Mouse (Mus musculus) kidney, adult 11 months (tissue): ENCODE measurements around the gene Pde4d.
A peak's percentile ranks its signal among the peaks of the same experiment; 100 is the strongest.

Source experiments
- DNase-seq: peaks from one replicate; pipeline ENCODE4 v3.0.0; 2022

Pde4d gene

DNA sequence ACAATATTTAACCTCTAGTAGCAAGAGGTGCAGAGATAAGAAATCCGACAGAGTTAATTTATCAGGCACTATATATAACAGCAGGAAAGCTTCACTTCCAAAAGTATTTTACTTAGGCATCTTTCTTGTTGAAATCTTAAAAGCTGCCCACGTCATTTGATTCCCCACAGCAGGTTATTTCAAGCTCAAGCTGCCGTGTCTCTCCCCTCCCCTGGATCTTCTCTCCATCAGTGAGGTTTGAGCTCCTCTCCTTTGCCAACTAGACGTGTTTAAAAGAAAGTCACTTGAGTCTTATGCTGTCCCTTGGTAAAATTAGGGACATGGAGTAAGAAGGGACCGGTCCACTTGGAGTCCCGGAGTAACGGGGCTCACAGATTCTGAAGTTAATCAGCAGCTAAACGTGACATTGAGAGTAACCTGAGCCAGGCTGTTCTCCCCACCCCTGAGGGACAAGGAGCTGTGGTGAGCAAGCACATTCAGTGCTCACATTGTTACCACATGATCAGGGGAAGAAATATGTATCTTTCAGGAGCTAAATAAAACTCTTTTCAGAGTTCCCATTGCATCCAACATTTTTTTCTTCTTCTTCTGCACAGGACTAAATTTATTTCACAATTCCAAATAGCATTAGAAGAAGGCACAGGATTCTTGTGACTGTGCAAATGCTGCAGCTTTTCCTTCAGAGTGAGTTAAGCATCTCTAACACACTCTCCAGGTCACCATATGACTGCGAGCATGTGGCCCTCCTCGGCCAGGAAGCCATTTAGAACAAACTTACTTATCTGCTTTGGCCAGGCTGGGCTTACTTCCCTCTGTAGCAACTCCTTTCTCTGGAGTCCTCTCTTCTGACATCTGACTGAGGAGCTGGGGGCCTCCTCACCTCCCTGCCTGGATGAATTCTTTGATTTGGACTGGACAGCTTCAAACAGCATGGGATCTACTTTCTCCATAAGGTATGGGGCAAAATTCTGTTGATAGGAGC, at the start of gene Pde4d:
Pde4d (plus strand) TSS at position 833 of the 982 bp plus-strand sequence.
- peak; percentile 65 for DNase-seq

DNA sequence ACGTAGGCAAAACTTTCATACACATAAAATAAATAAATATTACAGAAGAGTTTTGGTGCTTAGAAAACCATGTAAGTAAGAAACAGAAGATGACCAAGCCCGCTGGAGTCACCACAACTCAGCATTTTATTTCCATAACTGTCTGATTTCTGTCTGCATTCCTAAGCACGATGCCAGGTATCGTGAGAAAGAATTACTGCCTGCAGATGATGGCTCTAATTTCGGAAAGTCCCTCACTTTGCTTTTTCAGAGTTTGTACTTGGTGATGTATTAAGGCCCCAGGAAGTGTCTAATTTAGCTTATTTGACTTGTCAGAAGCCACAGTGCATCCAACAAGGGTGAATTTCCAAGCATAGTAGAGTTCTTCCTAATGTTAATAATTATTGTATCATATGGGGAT, 46.6 kb upstream of the Pde4d start:
- DNase-seq = no peak

DNA sequence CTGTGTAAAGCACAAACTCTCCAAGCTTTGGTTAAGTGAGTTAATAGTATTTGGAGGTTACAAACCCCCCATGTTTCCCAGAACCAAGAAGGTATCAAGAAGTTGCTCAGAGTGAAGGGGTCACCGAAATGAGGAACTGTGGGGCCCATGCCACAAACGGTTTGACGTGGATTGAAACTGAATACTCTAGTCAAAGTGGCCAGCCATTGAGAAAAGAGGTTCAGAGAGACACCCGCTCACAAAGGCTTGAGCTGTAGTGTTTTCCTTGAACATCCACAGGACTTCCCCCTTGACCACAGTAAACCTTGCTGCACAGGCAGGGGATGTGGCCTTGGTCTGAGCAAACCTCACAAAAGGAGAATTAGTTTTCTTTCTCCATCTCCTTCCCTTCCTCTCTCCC, 45.4 kb upstream of the Pde4d start:
- DNase-seq = no peak

DNA sequence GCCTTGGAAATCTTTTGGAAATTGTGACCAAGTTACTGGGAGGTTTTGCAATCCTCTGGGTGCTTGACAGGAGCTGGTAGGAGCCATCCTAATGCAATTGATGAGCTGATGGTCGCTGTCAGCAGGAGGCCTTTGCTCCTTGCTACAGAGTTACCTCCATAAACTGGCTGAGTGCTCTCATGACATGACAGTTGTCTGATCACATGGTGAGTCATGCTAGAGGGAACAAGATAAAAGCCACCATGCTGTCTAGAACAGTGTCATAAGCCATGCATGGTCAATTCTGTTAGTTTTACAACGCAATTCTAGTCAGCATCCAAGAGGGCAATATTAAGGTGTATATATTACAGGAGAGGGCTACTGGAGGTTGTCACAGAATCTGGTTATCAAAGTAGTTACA, 34.3 kb upstream of the Pde4d start:
- no peak for DNase-seq

DNA sequence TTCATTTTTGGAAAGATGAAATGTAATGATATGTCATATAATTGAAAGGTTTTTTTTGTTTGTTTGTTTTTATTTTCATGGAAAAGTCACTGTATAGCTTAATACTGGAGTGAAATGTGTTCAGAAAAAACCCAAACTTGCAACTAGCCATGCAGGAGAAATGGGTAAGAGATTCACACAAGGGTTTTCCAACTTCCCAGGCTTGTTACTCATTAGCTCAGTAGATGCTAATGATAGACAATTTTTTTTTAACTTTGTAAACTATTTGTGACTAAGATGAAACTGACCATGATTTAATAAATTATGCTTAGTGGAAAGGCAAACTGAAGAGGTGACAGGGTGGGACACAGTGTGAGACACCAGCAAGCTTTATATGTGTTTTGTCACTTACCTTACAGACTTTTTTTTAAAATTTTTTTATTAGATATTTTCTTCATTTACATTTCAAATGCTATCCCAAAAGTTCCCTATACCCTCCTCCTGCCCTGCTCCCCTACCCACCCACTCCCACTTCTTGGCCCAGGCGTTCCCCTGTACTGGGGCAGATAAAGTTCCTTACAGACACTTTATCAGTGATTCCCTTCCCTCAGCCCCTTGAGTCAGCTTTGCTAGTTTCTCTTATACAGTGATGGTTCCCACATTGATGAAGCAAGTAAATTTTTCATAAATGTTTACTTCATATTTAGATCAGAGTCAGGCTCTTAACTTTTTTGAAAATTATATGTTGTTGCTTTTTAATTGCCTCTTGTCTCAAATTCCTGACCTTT, 30.8 kb upstream of the Pde4d start:
- DNase-seq = no peak

DNA sequence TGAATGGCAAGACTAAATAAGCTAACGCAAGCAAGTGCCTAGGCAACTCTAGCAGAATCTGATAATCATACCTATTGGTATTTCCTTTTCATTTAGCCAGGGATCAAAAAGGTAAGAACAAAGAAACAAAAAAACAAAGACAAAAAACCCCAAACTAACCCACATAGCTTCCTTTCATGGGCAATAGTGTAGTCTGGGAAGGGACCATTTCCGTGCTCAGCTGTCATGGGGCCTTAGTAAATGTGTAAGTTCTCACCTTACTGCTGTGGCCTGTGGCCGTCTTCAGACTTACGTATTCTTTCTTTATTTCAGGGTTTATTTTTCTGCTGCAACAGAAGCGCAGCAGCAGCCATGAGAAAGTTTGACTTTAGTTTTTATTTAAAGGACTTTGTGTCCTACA, 23.4 kb upstream of the Pde4d start:
- DNase-seq = no peak

DNA sequence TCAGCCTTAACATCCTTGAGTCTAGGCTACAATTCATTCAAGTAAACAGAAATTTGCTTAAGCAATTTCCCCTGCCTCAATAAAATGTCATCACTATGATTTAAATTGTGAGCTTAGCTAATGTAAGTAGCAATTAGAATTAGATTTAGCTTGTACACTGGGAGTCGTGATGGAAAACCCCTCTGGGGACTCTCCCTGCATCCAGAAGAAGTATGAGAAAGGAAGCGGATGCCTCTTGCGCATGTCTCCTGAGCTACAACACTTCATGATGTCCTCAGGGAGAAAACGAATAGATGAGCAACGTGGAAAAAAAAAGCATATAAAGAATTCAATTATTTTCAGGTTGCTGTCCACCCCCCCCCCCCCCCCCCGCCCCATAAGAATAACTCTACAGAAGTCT, 20.9 kb upstream of the Pde4d start:
- DNase-seq = no peak

DNA sequence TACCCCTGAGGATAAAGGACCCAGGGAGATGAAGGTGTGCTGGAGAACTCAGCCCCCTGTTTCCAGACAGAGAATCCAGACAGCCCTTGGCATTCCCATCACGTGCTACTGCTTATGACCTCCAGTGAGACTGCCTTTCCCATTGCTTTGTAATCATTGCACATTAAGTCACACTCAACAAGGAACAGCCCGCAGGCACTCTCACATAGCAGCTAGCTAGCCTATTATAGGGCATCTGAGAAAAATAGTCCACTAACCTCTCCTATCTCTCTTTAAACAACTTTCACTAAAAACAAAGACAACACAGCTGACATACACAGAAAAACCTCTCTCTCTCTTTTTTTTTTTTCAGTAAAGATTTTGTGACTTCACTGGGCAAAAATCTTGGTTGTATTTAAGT, 20.1 kb upstream of the Pde4d start:
- peak; percentile 18 for DNase-seq

DNA sequence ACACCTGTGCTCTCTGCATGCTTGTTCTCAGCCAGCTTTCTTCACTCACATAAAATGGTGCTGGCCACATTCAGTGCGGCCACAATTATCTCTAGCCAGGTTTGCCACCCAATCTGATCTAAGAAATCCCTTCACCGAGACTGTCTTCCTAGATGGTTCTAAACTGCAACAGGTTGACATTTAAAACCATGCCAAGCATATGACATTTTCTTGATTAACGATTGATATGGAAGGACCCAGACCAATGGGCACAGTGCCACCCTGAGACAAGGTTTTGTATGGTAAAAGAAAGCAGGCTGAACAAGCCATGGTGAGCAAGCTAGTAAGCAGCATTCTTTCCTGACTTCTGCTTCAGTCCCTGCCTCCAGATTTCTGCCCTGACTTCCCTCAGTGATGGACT, 18.0 kb upstream of the Pde4d start:
- DNase-seq = no peak

DNA sequence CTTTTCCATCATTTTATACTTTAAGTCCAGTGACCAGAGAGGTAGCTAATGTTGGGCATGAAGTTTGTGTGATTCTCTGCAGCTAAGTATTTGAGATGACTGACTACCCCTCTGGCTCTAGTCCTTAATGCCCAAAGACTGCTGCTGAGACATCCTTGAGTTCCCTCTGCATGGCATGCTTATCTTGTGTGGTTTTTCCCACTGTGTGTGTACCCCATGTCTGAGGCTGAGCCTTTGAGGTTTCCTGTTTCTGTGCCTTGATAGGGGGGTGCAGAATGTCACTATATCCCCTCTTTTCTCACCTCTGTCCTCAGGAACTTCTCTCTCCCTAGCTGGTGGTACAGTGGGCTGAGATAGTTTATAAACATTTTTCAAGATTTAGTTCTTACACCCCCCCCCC, 14.1 kb upstream of the Pde4d start:
- no peak for DNase-seq

DNA sequence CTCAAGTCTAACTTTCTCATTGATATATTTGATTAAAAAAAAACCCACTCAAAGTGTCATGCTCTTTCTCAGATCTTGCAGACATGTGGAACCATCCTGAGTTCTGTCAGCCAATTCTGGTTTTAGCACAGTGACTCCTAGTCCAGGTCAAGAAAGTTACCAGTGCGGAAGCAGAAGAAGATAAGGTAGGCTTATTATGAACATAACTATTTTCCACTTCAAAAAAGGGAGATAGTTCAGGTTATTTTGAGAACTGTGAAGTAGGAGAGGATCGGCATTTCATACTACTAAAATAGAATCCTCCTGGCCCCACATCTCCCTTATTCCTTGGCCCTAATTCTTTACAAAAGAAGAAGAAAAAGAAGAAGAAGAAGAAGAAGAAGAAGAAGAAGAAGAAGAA, 12.3 kb upstream of the Pde4d start:
- no peak for DNase-seq

DNA sequence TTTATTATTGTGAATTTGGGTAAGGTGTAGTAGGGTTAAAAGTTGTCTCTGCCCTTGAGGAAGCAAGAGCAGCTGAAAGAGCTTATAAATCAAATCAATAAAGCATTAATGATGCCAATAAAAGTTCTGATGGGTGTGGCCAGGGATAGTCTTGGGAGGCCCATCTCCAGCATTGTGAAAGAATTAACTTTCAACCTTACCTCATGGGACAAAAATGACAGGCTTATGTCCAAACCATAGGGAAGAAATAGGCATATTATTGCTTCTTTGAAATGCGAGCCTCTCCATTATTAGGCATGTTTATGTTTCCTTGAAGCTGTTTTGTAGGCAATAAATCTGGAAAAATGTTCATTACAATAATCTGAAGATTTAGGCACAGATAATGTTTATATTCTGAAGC, 10.7 kb upstream of the Pde4d start:
- DNase-seq = no peak

DNA sequence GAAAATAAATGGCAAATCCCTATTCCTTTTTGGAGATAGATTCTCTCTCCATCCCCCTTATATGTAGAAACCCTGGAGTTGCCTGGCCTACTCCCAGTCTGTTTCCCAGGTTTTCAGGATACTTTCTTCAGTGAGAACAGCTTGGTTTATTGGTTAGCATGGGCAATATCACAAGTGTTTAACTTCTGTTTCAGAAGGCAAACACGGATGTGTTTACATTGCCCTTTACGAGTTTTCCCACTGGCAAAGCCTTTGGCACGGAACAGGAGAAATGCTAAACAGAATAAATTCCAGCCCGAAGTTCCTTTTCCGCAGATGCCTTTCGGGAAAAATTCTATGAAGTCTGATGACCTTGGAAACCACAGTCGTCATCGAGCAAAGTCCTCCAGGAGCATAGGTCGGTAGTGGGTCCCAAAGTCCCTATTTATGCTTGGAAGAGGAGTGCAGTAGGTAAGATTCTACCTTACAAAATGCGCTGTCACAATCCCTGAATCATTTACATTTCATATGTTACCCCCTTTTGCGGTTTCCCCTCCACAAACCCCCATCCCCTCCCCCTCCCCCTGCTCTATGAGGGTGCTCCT, 1.3 kb upstream of the Pde4d start:
- peak; percentile 29 for DNase-seq

DNA sequence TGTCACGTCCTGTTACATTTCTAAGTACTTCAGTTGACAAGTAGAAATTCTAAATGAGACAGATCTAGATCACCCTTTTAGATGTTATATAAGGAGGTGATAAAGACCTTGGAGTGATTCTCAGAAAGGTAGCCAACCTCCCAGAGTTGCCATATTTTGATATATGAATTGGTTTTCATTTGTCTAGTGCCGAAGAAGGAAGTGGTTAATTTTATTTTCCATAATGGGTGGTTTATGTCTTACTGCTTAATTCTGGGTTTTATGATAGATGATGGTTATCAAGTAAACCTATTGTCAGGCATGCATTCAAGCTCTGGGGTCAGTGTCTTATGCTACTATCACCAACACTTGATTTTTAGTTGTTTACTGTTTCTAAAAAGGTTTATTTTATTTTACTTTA, 1.4 kb downstream of the Pde4d start:
- DNase-seq = no peak

DNA sequence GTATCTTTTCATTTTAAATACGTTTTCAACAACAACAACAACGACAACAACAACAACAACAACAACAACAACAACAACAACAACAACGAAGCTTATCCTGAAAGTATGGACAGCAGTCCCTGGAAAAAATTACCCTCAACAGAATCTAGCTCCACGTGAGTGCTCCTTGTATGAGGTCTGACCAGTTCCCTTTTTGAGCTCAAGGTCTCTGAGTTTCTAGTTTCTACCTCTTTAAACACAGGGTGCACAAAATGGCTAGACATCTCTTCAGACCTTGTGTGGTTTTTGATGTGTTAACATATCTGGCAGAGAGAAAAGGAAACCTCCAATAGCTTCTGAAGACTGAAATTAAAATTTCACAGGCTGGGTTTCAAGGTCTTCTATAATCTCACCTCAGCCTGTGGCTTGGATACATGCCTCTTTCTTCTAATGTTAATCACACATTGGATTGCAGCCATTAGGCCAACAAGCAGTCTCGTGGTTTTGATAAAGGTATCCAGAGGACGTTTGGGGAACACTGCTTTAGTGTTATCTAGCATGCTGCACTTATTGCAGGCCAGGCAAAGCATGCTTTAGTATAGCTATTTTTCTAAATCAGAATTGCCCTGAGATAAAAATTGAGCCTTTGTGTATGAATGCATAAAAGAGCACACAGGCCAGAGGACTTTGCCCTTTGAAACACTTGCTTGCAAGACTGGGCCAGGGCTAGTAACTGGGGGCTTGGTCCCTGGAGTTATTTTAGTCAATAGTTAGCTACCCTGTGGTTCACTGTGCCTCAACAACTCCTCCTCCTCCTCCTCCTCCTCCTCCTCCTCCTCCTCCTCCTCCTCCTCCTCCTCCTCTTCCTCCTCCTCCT, 3.5 kb downstream of the Pde4d start:
- peak; percentile 59 for DNase-seq

DNA sequence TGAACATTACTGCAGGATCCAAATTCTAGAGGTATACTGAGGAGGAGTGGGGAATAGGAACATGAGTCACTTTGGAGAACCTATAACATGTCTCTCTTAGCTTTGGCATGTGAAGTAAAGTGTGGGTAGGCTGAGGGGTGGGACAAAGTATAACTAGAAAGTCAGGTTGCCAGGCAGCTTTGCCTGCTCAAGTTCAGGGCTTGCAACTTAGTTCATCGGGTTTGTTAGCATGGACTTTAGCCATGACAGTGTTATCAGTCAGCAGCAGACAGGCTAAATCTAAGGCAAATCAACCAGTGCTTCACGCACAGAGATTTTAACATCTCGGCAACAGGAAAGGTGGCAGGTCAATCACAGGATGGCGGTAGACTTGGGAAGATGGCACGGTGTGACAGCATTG, 12.8 kb downstream of the Pde4d start:
- DNase-seq = no peak

DNA sequence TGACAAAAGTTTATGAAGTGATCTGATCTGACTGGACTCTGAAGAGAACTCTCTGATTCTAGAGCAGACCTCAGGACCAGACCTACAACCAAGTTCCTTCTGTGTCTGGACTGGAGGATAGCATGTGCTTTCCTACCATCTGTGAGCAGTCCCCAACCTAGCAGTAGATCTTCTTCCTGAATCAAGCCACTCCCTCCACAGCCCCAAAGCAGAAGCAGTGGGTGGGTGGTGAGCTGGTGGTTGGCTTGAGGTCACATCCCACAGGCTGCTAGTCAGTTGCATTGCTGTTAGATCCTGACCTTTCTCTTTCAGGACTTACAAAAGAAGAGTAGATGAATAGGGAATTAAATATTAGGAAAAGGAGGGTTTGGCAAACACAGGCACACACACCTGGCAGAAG, 16.0 kb downstream of the Pde4d start:
- DNase-seq = no peak

DNA sequence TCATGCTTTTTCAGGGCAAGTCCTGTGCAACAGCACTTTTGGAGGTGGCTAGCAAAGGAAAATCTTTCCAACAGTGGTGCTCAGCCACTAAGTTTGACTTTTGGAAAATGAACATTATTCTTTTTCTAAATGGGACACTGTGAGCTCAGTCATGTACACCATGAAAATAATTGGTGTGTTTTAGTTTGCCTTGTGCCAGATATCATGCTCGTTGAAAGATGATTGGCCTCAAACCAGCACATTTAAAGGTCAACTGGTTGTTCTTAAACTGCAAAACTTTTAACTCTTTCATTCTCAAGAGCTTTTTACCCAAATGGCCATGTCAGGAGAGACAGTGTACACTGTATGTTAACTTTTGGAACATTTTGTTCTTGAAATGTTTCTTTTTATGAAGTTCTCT, 17.3 kb downstream of the Pde4d start:
- no peak for DNase-seq

DNA sequence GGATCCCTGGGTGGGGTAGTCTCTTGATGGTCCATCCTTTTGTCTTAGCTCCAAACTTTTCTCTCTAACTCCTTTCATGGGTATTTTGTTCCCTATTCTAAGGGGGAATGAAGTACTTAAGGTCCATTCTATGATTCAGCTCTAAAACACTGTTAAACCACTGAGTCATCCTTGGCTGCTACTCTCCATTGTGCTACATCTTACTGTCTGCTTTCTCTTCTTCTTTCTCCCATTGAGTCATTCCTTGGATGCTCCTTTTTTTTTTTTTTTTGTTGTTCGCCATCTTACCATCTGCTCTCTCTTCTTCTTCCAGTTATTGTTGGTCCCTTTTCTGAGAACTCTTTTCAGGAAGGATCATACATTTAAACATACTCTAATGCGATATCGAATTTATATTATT, 30.7 kb downstream of the Pde4d start:
- no peak for DNase-seq

DNA sequence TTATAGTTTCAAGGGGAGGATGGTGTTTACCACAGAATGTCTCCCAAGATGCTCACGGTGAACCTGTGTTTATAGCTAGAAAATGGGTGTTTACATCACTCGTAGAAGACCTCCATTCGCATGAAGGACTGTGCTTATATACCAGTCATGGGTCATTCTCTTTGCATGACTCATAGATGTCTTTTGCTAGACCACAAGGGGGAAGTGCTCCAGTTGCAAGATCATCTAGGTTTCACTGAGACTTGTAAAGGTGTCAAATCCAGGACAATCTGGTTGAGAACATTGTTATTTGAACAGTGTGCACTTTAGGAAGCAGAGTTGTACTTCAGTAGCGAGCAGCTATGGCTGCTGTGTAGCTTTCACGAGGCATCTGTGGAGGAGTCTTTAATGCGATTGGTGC, 35.3 kb downstream of the Pde4d start:
- no peak for DNase-seq

DNA sequence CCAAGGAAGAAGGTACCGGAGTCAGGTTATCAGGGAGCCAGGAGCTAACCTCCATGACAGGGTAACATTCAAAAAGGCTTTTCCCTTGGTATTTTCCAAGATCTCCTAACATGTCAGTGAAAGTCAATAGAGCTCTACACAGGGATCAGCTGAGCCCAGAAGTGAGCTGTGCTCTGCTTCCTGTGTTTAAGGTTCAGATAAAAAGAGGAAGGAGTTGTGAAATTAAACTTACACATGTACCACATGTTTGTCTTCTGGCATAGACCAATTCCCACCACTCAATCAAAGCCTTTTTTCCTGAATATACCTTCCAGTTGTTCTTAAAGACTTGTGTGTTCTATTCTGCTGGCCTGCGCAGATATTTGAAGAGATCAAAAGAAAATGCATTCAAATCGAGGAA, 37.3 kb downstream of the Pde4d start:
- no peak for DNase-seq

DNA sequence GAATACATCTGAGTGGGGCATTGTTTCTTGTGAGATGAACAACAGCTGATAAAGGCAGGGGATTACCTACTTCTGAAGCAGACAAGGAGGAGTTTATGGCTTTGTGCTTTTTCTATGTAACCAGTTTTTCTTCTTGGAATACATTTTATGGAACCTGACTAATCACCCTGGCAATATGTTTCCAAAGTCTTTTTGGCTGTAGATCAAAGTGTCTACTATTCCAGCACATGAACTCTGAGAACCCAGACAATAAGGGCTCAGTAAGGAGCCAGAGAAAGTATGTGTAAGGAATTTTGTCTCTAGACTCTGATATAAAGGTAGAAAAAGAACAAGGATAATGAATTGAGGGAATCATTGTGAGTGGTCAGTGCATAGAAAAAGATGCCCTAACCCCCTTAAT, 40.1 kb downstream of the Pde4d start:
- no peak for DNase-seq

DNA sequence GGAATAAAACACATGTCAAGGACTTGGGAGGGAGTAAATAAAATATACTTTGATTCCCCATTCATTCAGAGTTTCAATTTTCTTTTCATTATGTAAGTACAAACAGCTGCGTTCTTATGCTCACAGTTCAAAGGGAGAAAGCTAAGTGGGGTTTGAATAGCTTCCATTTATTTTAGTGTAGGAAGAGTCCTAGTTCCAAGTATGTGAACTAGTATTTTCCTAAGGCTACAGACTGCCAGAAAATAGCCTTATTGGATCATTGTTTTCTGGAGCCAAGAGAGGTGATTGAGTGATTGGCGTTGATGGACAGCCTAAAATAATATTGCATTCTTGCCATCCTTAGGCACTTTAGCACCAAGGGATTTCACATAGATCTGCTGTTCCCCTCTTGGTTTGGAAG, 41.1 kb downstream of the Pde4d start:
- DNase-seq = no peak
